Mouse (Mus musculus) liver (tissue): ENCODE results near the gene Htra2.

Experiments
- DNase-seq: peaks from one replicate; pipeline ENCODE4 v3.0.0-alpha.2; 2020; ENCODE audit warnings: mixed read lengths

Htra2 gene

DNA sequence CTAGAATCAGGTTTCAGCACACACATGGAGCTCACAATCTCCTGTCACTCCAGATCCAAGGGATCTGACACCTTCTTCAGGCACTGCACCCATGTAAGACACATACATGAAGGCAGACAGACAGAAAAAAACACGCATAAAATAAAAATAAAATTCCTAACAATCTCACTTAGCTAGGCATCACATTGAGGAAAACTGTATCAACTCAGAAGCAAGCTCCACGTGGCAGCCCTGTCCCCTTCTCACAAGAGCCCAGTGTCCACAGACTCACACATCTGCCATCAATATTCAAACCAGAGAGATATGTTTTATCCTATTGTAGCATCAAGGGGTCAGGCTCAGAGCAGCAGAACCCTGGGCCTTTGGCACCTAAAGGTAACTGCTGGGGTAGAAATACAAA lies 50.8 kb downstream of the Htra2 start:
- DNase-seq = no peak

DNA sequence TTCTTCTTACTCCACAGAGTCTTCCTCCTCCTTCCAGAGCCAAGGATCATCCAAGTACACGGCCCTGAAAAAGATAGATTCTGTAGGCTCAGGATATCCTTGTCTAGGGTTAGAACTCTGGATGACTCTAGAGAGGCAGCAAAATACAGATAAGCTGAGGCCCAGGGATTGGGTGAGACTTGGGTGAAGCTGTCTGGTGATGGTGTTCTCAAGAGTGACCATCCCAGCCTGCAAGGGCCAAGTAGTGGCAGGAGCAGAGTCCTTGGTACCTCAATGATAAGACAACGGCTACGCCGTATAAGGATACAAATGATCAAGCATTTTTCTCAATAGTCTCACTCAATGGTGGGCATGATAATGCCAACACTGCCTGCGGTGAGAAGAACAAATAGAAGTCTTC lies 51.2 kb downstream of the Htra2 start:
- peak; percentile 53 for DNase-seq

- no peak for DNase-seq
These were observed 52.0 kb downstream of the Htra2 start for GRCm38 (mm10) chr6:83003082-83003481.
